In the genomic region with DNA sequence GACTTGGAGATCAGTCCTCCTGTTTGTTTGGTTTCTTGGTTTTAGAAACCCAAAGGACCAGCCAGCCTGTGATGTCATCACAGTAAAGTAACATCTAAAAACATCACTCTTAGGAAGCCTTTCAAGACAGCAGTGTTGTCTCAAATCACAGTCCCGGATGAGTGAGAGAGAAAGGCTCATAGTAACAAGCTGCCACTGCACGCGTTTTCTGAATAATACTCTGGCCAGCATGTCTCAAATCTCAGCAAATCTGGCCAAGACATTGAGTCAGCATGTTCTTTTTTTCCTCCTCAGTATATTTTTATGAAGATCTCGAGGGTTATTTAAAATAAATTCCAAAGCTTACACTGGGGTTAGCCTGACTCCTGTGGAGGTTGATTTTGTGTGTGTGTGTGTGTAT, we compare ENCODE assay signal across 9 mouse cellular contexts.
DNase-seq lines count a peak whose midpoint lies in the region; ATAC-seq lines count a peak whose summit lies in the region.
"Had no signal": no experiment of that assay in that cellular context is flagged by ENCODE, and none has a peak within 500 bp of the region (broad histone marks: within the 10 kb centered on the region; RNA-seq: fewer than 3 reads in every experiment).

No protein-coding gene starts in this region.

- H3K4me2 ChIP-seq in kidney, embryonic 15.5 days: peak overlapping the region; percentile 63
- H3K4me2 ChIP-seq in heart, embryonic 14.5 days (ENCODE audit: low read length): peak overlapping the region; percentile 78
- H3K4me2 ChIP-seq in liver, embryonic 13.5 days: peak overlapping the region; percentile 54
- peak overlapping the region; percentile 62 for H3K4me2 ChIP-seq in neural tube, embryonic 15.5 days

- peak overlapping the region; percentile 91 for H3K27ac ChIP-seq in kidney, embryonic 15.5 days
- H3K27ac ChIP-seq in heart, embryonic 14.5 days (replicated peaks in 1 of 2; ENCODE audit: control insufficient read depth in 1 of 2, insufficient read depth in 1 of 2, low read depth in 2 of 2, low read length in 2 of 2): peak overlapping the region; percentile 25 to 98; a peak in 3 of 4 replicates
- peak overlapping the region; percentile 78; the same call in 1 of the 2 replicates for H3K27ac ChIP-seq in liver, embryonic 13.5 days
- no peak overlapping the region for H3K27ac ChIP-seq in neural tube, embryonic 15.5 days (replicated peaks)

- 21% methylated on average over 4 of the region's 4 CpGs for WGBS in kidney, embryonic 15.5 days
- WGBS in heart, embryonic 14.5 days: 9% methylated on average over 4 of the region's 4 CpGs
- WGBS in liver, embryonic 13.5 days (ENCODE audit: insufficient replicate concordance): 47% methylated on average over 4 of the region's 4 CpGs
- WGBS in neural tube, embryonic 15.5 days: 26% methylated on average over 4 of the region's 4 CpGs

- H3K4me1 ChIP-seq in kidney, embryonic 15.5 days: peaks cover 34% of the 10 kb centered on the region
- H3K4me1 ChIP-seq in heart, embryonic 14.5 days (ENCODE audit: control insufficient read depth in 2 of 2, insufficient read depth in 2 of 2, low read length in 2 of 2): peaks cover 19 to 51% of the 10 kb centered on the region in 2 experiments
- H3K4me1 ChIP-seq in liver, embryonic 13.5 days (replicated peaks): peaks cover 22% of the 10 kb centered on the region
- H3K4me1 ChIP-seq in neural tube, embryonic 15.5 days: peaks cover 26% of the 10 kb centered on the region

- H3K36me3 ChIP-seq in kidney, embryonic 15.5 days: peaks cover 31% of the 10 kb centered on the region
- peaks cover 36% of the 10 kb centered on the region for H3K36me3 ChIP-seq in heart, embryonic 14.5 days (ENCODE audit: control insufficient read depth, insufficient read depth, low read length)
- peaks cover 4% of the 10 kb centered on the region; the same call in 1 of the 2 replicates for H3K36me3 ChIP-seq in liver, embryonic 13.5 days
- H3K36me3 ChIP-seq in neural tube, embryonic 15.5 days: 0 out of 2 replicates have a peak, but pooled peaks cover 5% of the 10 kb centered on the region

- H3K9ac ChIP-seq in kidney, embryonic 15.5 days: no peak overlapping the region
- peak overlapping the region; percentile 88 for H3K9ac ChIP-seq in heart, embryonic 14.5 days (ENCODE audit: low read length)
- peak overlapping the region; percentile 46; the same call in 1 of the 2 replicates for H3K9ac ChIP-seq in liver, embryonic 13.5 days
- 0 out of 2 replicates have a peak overlapping the region, but pooled peaks have one; percentile 14 for H3K9ac ChIP-seq in neural tube, embryonic 15.5 days (replicated peaks)

- no peaks in the 10 kb centered on the region for H3K9me3 ChIP-seq in kidney, embryonic 15.5 days (replicated peaks)
- no peaks in the 10 kb centered on the region for H3K9me3 ChIP-seq in heart, embryonic 14.5 days (ENCODE audit: control insufficient read depth, low read length)
- no peaks in the 10 kb centered on the region for H3K9me3 ChIP-seq in liver, embryonic 13.5 days (replicated peaks)
- no peaks in the 10 kb centered on the region for H3K9me3 ChIP-seq in neural tube, embryonic 15.5 days (replicated peaks)

- no peaks in the 10 kb centered on the region for H3K27me3 ChIP-seq in kidney, embryonic 15.5 days
- H3K27me3 ChIP-seq in heart, embryonic 14.5 days (ENCODE audit: control insufficient read depth, insufficient read depth, low read length): no peaks in the 10 kb centered on the region
- peaks cover 6% of the 10 kb centered on the region; the same call in 1 of the 2 replicates for H3K27me3 ChIP-seq in liver, embryonic 13.5 days
- H3K27me3 ChIP-seq in neural tube, embryonic 15.5 days (replicated peaks): no peaks in the 10 kb centered on the region
- H3K27me3 ChIP-seq: Patski had no signal

- ATAC-seq in kidney, embryonic 15.5 days (replicated peaks; ENCODE audit: low FRiP score): no peak
- ATAC-seq in heart, embryonic 14.5 days (ENCODE audit: insufficient number of reproducible peaks, insufficient read depth, low FRiP score, low read depth): no peak
- no peak for ATAC-seq in liver, embryonic 13.5 days (ENCODE audit: low read depth)
- ATAC-seq in neural tube, embryonic 15.5 days (ENCODE audit: low FRiP score): no peak
- ATAC-seq: Patski had no signal

- peak overlapping the region; percentile 47 for H3K4me3 ChIP-seq in kidney, embryonic 15.5 days (replicated peaks)
- peak overlapping the region; percentile 64 to 71; a peak in 3 of 4 replicates for H3K4me3 ChIP-seq in heart, embryonic 14.5 days (ENCODE audit: control insufficient read depth in 1 of 2, insufficient read depth in 1 of 2, low read depth in 1 of 2, low read length in 2 of 2)
- H3K4me3 ChIP-seq in liver, embryonic 13.5 days (replicated peaks): peak overlapping the region; percentile 46
- H3K4me3 ChIP-seq in neural tube, embryonic 15.5 days (replicated peaks): no peak overlapping the region

- no peak for DNase-seq in kidney, adult 9 months
- DNase-seq in liver, embryonic 13.5 days: no peak
- DNase-seq in cerebellum, postnatal 4 days (ENCODE audit: low spot score in 2 of 2): no peak
- DNase-seq in natural killer cell, adult 2 months (ENCODE audit: low spot score in 2 of 2): no peak
- DNase-seq in cerebellum, adult 11-12 months: no peak
